Mouse (Mus musculus) kidney, postnatal 4 days (tissue): ENCODE results near the gene Ssh3.
A peak's percentile ranks its signal among the peaks of the same experiment; 100 is the strongest.

Experiments
- DNase-seq, 2 experiments: peaks; one replicate each; pipeline ENCODE4 v3.0.0; 2021; ENCODE audit warnings: mixed read lengths in 2 of 2

Gene Ssh3

GRCm38 (mm10) chr19:4214771-4215450, 54.1 kb downstream of the Ssh3 start:
- DNase-seq = peak; percentile 63 to 79

GRCm38 (mm10) chr19:4214071-4214770, 54.8 kb downstream of the Ssh3 start, which contains the start of the genes Clcf1 and AC109138.7:
Gene Clcf1, plus strand, starts transcription at chr19:4214238.
Gene AC109138.7, plus strand, starts transcription at chr19:4214357.
- peak; percentile 73 to 84 for DNase-seq

GRCm38 (mm10) chr19:4213524-4213974, 55.4 kb downstream of the Ssh3 start:
- DNase-seq = peak; percentile 55 to 74

- peak in 1 of 2 experiments; percentile 12 for DNase-seq
Measured at GRCm38 (mm10) chr19:4211891-4212588, 56.9 kb downstream of the Ssh3 start.
